Mouse (Mus musculus) layer of hippocampus, adult 9-11 months (tissue): ENCODE data around the gene Ube2g2.

Source experiments
- DNase-seq: peaks from one replicate; pipeline ENCODE4 v3.0.0; 2022

Ube2g2 gene

DNA sequence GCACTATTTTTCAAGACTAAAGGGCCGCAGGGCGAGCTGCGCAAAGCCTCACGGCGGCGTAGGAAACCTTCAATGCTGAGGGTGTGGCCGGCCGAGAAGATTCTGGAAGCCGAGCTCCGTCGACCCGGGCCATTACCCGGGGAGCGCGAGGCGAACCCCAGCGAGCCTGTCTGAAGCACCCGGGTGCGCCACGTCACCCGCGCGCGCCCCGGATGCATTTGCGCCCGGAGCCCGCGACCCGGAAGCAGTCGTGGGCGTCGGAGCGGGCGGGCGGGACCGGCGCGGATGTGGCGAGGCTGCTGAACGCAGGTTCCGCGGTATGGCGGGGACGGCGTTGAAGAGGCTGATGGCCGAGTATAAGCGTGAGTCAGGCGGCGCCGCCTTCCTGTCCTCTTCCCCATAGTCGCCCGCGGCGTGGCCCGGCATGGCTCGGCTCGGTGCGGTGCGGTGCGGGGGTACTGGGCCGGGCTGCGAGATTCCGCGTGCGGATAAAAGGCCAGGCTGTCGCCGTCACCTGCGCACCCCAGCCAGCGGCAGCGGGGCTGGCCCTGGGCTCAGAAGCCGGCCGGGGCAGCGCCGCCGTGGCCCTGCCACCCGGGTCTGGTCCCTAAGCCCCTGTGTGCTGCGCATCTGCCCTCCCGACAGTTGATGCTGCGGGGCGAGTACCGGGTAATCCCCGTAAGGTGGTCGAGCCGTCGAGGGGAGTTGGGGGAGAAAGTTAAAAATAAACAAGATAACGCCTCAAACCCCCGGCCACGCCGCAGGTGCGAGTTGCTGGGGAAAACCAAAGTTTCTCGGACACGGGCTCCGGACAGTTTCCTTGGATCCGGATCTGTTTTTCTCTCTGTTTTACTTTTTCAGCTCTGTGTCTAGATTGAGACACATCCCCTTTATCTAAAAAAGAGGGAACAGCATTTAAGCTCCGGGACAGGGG lies at the start of gene Ube2g2:
Gene Ube2g2 (plus strand): TSS at position 221 of the 934 bp plus-strand sequence.
- DNase-seq: peak; percentile 90

DNA sequence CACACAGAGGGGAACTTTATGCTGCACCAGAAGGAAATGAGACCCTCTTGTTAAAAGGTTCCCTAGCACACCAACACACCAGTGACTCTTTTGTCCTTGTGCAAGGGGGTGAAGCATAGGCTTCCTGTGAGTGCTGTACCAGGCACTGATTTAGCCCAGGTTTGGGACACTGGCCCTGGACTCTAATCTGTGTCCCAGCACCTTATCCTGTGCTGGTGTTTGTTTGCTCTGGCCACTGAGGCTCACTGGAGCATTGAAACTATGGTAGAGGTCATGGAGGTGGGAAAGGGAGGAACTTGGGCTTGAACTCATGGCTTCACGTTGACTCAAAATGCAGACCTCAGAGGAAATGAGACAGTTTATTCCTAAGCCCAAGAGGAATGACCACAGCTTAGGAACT lies 48.9 kb upstream of the Ube2g2 start:
- no peak for DNase-seq

DNA sequence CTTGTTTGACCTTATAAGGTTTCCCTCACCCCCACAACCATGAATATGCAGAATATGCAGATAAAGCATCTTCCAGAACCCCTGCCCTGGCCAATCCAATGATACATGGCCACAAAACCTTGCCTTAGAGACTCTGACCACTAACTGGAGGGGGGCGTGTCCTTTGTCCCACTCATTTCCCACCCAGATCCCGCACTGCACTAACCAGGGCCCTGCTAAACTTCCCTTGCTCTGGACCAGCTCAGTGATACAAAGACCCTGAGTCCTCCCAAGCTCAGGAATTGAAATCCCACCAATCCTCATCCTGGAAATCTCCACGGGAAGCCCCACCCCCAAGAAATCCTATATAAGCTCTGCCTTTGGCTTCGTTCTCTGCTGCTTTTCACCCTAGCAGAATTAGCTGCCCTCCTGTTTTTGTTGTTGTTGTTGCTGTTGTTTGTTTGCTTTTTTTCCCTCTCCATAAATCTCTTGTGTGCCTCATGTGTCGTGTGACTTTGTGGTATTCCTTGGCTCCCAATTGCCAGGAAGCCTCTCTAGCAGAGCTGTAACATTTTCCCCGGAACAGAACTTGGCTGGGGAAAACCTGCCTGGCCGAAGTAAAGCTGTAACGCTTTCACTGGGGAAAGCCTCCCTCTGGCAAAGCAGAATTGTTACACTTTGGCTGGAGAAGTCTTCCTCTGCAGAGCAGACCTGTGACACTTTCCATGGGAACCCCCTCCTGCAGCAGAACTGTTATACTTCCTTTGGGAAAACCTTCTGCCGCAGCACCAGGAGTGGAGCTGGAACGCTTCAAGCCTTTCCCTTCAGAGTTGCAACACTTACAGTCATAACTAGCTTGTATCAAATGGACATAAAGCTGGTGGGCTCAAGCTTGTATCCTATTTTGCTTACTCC lies 41.8 kb upstream of the Ube2g2 start:
- DNase-seq: no peak

DNA sequence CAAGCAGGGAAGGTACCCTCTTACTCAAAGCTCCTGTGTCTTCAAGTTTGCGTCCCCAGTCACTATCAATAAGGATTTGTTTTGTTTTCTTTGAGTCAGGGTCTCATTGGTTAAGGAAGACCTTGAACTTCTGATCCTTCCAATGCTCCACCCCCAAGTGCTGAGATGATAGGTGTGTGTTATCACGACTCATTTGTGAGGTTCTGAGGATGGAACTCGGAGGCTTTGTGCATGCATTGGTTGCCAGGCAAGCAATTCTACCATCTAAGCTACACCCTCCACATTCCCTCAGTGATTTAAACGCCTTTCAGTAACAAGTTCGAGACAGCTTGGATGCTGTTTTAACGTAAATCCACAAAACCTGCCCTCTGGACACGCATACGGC lies 41.1 kb upstream of the Ube2g2 start:
- DNase-seq: no peak

DNA sequence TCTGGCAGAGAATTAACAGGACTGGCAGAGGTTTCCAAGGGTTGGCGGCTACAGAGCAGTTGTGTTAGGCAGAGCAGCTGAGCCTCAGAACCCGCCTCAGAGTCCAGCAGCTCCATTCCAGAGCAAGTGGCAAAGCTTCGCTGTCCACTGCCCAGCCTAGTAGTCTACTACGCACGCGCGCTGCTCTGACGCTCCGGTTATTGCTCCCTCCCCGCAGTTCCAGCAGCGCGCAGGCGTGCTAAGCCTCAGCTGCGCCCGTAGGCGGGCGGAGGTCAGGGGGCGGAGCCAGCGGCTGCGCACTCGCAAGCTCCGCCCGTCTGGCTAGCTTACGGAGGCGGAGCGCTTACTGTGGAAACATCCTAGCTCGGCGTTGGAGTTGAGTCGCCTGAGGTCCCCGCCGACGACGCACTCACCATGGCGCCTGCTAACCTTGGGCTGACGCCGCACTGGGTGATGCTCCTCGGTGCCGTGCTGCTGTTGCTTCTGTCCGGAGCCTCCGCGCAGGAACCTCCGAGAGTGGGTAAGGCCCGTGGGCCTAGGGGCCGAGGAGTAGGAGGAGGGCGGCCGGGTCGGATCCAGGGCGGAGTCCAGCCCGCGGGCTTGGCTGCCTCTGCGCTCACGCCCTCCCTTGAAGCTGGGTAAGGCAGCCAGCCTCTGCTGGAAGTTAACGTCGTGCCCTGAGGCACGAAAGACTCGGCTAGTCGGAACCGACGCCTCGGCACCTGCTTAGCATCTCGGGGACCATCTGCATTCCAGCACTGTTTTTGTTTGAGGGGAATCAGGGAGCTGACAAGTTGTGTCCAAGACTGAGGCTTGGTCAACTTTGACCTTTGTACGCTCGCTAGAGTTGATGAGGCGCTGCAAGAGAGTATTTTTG lies 40.4 kb upstream of the Ube2g2 start, which contains the start of gene Pttg1ip:
Gene Pttg1ip (plus strand): TSS at position 313 of the 877 bp plus-strand sequence.
- peak; percentile 97 for DNase-seq

DNA sequence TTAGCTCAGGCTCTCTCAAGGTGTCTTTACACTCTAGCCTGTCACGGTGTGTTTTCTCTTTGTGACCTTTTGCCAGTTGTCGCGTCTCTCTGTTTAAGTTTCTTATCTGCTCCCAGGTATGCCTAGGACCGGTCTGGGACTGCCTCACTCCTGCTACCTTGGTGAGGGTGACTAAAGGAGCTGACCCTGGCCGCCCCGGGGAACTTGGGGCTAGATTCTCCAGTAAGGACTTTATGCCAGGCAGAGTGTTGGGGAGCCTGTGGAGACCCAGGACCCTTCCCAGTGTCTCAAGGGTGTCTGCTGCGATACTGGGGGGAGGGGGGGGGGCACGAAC lies 39.8 kb upstream of the Ube2g2 start:
- no peak for DNase-seq

DNA sequence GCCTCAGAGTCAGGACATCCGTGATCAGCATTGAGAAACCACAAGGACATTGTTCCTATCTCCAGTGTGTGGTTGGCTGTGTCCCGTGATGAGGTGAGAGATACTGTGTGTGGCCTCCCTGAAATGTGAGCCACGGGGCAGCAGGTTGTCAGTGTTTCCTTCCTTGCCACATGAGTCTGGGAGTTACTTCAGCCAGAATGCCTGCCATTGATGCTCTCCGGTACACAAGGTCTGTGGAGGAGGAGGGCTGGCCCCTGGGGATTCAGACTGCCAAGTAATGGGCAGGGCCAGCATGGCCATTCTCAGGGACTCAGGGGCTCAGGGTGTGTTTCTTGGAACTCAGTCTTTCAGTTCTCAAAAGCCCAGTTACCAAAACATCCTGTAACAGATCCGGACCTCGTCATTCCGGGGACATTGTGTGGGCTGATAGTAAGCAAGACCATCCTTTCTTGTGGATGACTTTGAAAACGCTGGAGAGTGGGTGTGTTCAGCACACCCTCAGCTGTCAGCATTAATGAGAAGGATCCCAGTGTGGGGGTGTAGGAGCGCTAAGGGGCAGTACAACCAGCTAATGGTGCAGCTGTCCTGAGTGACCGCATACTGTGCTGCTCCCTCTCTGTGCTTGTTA lies 38.2 kb upstream of the Ube2g2 start:
- DNase-seq: no peak

DNA sequence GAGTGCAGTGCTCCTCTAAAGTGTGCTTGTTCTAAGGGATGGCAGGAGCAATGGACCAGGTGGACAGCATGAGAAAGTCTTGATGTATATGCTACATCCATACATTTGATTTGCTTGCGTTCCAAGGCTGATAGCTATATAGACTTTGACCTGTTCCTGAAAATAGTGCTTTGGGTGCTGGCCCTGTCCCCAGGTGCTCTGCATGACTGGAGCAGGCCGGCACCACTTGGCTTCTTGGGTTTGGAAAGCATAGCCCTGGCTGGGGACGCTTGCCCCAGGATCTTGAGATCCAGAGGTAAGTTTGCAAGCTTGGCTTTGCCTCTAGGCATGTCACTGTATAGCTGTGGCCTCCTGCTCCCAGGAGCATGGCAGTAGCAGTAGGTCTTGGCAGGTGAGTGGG lies 35.4 kb upstream of the Ube2g2 start:
- no peak for DNase-seq

DNA sequence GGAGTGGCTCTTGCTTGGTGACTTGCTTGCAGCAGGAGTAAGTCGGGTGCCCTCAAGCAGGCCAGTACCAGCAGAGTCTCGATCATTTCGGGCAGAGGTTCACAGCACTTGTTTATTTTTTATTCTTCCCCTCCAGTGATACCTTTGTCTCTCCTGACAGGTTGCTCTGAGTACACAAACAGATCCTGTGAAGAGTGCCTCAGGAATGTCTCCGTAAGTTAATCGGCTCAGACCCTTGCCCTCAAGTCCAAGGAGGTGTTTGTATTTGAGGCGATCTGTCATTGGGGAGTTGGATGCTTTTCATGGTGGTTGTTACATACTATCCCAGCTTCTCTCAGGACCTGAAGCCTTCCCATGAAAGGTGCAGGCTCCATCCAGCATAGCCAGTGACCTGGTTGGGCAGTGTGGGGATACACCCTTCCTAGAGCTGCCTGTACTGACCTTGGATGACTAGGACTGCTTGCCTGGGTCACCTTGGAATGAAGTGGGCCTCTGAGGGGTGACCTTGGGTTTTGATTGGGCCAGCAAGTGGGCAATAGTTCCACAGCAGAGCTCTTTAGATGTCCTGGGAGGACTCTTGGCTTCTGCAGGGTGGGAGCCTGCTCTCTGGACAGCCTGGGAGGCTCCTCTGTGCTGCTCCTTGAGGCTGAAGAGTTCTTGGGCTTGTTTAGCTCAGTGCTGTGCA lies 34.8 kb upstream of the Ube2g2 start:
- DNase-seq: no peak

DNA sequence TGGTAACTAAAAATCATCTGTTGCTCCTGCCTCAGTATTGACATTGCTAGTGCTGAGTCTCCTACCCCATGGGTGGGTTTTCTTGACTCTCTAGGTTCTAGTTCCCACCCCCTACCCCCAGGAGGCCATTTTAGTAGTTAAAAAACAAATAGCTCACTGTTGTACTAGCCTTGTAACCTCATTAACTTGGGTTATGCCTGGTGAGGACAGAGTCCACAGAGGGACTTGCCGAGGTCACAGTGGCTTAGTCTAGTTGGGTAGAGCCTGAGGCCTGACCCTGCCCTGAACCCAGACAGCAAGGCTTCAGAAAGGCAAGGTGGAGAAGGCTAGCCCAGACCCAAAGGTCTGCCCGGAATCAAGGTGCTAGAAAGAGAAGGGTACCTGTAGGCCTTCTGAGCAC lies 34.0 kb upstream of the Ube2g2 start:
- DNase-seq: no peak

DNA sequence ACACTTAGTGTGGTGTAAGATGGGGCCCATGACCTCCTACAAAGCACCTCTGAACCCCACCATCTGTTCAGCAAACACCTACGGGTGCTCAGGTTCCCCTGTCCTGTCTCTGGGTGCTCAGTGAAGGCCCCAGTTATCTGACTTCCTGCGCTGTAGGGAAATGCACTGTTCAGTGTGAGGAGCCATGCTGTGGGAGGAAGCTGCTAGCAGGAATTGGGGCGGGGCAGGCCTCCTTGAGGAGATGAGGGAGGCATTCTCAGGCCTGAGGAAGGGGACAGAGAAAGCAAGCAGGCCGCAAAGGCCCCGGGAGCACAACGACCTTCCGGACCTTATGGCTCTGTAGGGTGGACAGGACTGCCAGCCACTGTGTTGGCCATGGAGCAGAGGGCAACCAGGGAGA lies 33.0 kb upstream of the Ube2g2 start:
- DNase-seq: no peak

DNA sequence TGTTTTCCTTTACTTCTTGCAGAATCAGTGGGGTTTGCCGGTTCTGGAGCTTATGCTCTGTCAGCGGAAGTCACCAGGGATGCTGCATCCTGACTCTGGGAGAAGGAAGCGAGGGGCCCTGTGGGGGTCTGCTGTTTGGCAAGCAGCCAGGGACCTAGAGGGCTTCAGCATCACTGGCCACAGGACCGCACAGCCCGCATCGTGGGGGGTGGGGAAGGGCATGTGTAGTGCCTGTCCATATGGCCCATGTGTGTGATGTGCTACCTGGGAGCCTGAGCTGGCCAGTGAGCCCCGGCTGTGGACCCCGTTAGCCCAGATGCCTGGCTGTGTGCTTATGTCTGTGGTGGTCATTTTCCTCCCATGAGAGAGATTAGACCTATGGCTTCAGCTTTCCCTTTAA lies 32.3 kb upstream of the Ube2g2 start:
- no peak for DNase-seq

DNA sequence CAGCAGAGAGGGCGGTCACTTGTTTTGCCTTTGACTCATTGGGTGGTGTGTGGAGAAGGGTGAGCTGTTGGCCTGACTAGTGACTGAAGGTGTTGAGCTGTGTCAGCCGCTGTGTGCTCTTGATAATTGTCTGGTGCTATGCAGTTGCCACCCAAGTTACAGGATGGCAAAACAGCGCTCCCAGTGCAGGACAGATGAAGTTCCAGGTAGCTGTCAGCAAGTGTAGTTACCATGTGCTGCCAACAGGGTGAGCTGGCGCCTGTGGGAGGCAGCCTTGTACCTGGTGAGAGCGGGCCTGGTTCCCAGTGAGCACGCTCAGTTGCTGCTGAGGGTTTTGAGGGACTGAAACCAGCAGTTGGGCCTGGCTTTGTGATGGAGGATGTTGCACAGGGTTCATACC lies 31.3 kb upstream of the Ube2g2 start:
- no peak for DNase-seq

DNA sequence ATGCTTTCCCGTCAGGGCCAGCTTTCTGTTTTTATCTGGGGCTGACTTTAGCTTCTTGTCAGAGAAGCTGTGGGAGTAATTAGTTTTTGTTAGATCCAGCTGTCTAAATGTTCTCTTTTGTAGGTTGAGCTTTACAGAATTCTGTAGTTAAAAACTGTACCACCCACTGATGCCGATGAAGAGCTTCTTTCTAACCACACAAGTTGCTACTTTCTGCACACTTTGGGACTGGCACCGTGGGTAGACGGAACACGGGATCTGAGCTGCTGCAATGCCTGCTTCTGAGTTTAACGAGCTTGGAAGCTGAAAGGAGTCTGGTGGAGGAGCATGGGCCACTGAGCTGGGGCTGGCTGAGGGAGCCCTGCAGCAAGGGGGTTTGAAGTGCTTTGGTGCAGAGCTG lies 30.5 kb upstream of the Ube2g2 start:
- DNase-seq: peak; percentile 61

DNA sequence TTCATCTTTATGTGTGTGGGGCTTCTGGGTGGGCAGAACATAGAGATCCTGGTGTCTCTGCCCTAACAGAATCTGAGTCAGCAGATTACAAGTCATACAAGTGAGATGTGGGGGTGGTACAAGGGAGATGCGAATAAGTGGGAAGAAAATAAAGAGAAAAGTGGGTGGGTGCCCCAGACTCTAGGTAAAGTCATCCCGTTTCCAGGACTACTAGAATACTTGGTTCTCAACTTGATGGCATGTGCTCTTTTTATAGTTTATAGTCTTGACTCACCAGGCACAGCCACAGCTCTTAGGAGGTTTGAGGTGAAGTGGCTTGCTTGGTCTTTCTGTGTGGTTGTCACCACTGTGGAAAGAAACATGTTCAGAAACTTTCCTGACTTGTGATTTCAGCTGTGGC lies 26.0 kb upstream of the Ube2g2 start:
- DNase-seq: no peak

DNA sequence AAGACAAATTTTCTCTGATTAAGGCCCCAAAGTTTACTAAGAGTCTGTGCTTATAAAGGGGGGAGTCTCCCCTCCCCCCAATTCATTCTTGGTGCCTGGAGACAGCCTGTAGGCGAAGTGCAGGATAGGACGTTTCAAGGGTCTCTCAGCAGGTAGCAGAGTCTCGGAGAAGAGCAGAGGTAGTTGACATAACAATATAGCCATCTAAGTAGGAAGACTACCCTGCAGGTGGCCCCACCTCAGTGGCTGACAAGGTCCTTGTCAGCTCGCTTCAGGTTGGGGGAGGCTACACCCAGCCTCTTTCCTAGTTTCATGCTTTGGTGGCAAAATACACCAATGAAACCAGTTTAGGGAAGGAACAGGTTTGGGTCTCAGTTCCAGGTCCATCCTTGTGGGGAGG lies 19.1 kb upstream of the Ube2g2 start:
- no peak for DNase-seq

DNA sequence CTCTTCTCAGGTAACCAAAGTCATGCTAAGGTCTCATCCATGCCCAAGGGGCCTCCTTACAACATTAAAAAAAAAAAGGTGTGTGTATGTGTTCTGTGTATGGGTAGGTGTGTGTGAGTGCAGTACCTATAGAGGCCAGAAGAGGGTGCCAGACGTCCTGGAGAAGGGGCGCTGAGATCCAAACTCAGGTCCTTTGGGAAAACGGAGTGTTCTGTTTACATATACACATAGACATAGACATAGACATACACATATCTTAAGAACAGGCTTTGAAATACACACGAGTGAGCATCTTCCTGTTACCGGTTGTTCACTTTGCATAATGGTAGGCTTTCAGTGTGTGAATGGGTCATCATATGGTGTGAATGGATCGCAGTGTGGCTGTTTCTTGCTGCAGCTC lies 18.0 kb upstream of the Ube2g2 start:
- DNase-seq: no peak

DNA sequence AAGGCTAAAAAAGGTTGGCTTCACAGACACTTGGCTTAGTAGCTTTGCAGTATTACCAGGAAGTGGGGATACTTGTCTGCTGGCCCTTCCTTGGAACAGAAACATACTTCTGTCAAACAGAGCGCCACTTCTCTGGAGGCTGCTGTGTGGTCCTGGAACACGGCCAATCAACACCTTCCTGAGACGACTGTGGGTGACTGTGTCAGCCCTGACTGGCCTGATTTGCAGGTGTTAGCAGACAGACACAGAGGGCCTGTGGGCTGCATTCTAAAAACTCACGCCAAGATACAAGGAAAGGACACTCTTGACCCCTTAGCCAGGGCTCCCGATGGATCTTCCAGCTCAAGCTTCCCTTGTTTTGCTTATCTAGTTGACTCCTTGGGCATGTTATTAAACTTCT lies 17.1 kb upstream of the Ube2g2 start:
- no peak for DNase-seq

DNA sequence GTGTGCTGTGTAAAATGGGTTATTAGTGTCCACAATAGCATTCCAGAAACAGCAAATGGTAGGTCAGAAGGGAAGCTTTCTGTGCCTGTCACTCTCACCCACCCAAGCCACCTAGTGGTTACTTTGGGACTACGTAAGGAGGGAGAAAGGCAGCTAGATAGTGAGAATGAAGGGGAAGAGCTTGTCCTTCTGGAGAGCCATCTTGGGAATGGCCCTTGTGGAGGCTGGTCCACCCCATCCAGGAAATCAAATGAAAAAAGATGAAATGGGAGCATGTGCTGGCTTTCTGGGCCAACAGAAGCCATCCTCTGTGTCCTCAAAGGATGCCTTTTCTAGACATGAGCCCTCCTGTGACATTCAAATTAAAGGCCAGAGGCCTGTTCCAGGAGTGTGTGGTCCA lies 16.7 kb upstream of the Ube2g2 start:
- DNase-seq: no peak

DNA sequence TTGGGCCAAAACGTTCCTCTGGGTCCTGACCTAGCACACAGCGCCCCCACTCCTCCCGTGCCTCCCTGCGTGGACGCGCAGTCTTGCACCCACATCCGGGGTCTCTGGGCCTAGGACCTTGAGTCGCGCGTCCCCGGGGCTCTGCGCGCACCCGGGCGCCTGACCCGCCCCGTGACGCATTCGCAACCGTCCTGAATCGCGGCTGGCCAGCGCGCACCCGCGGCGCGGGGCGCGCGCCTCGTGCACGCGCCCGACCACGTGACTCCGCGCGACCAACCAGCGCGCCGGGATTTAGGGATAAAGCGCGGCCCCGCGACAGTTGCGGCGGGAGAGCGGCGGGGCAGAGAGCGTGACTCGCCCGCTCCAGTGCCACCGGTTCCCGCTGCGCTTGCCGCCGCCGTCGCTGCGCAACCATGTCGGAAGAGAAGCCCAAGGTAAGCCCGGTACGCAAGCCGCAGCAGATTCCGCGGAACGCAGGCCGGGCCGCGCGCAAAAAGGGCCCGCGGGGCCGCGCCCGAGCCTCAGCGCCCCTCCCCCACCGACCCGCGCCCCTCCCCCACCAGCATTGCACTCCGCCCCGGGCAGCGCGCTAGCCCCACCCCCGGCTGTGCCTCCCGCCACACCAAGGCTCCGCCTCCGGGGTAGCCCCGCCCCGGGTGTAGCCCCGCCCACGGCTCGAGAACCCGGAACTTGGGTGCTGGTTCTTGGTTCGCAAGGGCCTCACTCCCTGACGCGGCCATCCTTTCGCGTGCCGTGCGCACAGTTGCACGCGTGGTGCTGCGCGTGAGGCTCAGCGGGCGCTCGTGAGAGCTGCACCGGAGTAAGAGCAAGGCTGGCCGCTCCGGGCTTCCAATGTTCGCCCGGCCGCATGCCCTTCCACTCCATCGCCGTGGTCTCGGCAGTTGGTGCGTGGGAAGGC lies 15.9 kb upstream of the Ube2g2 start, which contains the start of the genes Sumo3 and Gm49325:
Gene Sumo3 (plus strand): TSS at position 190 of the 919 bp plus-strand sequence.
Gene Gm49325 (plus strand): TSS at position 290 of the 919 bp plus-strand sequence.
- peak; percentile 95 for DNase-seq

DNA sequence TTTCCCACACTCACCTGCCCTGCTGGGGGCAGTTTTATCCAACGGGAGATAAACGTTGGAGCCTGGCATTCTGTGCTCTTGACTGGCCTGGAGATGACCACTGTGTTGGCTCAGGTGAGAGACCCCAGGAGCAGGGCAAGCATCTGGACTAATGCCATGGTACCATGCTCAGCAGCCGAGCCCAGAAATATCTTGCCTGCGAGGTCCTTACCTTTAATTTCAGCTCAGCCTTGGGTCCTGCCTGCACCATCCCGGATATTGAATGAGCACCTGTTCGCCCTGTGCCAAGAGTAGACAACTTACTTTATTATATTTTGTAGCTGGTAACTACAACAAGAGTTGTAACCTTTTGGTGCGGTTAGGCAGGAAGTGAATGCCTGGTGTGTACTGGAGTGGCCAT lies 15.2 kb upstream of the Ube2g2 start:
- DNase-seq: no peak
